Mouse (Mus musculus): ENCODE data around the gene Commd8. TPM values are rescaled to one million over a fixed set of nuclear protein-coding genes. Genes with fewer than 3 reads are reported as not detected.

Gene Commd8
- total and polyA plus RNA-seq, 2 experiments: 2.3 to 13.8 TPM

DNA sequence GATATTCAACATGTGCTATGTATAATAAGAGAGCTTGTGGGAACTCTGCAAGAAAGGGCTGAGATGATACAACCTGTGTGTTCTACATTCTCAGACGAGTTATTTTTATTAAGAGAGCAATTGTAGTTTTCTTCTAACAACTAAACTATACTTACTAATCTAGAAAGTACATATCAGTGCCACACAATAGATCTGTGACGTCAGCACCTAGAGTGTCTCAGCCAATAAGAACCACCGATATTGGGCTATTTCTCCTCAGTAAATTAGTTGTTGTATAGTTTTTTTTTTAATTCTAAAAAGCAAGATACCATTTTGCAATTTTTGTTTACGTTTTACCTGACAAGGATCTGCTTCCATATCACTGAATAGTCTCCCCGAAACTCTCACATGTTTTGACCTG, 37.3 kb upstream of the Commd8 start:
- TF ChIP-seq CTCF (IDR thresholded peaks at IDR 0.05; ENCODE audit: low read depth, low read length) (no peak), POLR2A (IDR thresholded peaks at IDR 0.05; ENCODE audit: extremely low read depth, insufficient read depth, low read length) (no peak)
- no peak overlapping the region for H3K4me3 ChIP-seq (ENCODE audit: insufficient read depth, low read depth, low read length)
- 84% methylated on average over 5 of the region's 5 CpGs for WGBS

DNA sequence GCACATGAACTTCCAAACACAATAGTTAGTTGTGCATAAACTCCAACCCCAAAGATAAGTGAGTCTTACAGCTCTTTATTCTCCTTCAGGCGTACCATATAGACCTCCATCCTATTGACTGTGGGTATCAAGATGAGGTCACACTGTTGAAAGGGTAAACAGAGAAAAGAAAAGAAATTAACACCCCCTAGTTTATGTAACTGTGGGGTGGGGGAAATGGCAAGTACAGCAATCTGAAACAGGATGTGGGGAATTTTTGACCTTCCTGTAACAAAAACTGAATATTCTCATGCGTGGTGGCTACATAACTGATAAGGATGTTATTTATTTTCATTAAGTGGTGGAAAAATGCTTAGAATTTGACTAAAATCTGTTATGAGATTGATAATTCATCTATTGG, 36.5 kb upstream of the Commd8 start:
- TF ChIP-seq CTCF (IDR thresholded peaks at IDR 0.05; ENCODE audit: low read depth, low read length) (no peak), POLR2A (IDR thresholded peaks at IDR 0.05; ENCODE audit: extremely low read depth, insufficient read depth, low read length) (no peak)
- 68% methylated on average over 2 of the region's 2 CpGs for WGBS
- no peak overlapping the region for H3K9ac ChIP-seq (ENCODE audit: low read depth, low read length)

More for the DNA sequence above, 37.3 kb upstream of the Commd8 start:
- no peaks in the 10 kb centered on the region for H3K36me3 ChIP-seq (ENCODE audit: control insufficient read depth, insufficient read depth, low read length)
- no peak for DNase-seq (ENCODE audit: extremely low read depth, low read depth, low spot score)
- peaks cover 6% of the 10 kb centered on the region; the same call in 1 of the 2 replicates for H3K79me2 ChIP-seq (ENCODE audit: control insufficient read depth, insufficient read depth, low read length)
- no peaks in the 10 kb centered on the region for H3K27me3 ChIP-seq (ENCODE audit: control insufficient read depth, insufficient read depth, low read length)
- no peak overlapping the region for H3K9ac ChIP-seq (ENCODE audit: low read depth, low read length)
- peaks cover 6% of the 10 kb centered on the region for H3K4me1 ChIP-seq (ENCODE audit: control insufficient read depth, insufficient read depth, low read length)
- no peak overlapping the region for H3K27ac ChIP-seq (replicated peaks; ENCODE audit: insufficient read depth, low read depth, low read length)

GRCm38 (mm10) chr5:72203734-72204073, 35.7 kb upstream of the Commd8 start:
- Histone ChIP-seq H3K9ac (ENCODE audit: low read depth, low read length) (peak overlapping the region; percentile 80; the same call in 1 of the 2 replicates), H3K36me3 (ENCODE audit: control insufficient read depth, insufficient read depth, low read length) (no peaks in the 10 kb centered on the region), H3K27me3 (ENCODE audit: control insufficient read depth, insufficient read depth, low read length) (no peaks in the 10 kb centered on the region), H3K27ac (replicated peaks; ENCODE audit: insufficient read depth, low read depth, low read length) (peak overlapping the region; percentile 71), H3K4me1 (ENCODE audit: control insufficient read depth, insufficient read depth, low read length) (peaks cover 3% of the 10 kb centered on the region; the same call in 1 of the 2 replicates), H3K4me3 (ENCODE audit: insufficient read depth, low read depth, low read length) (peak overlapping the region; percentile 76), H3K79me2 (ENCODE audit: control insufficient read depth, insufficient read depth, low read length) (peaks cover 3% of the 10 kb centered on the region; the same call in 1 of the 2 replicates)
- under 1% methylated on average over 10 of the region's 10 CpGs for WGBS
- DNase-seq (ENCODE audit: extremely low read depth, low read depth, low spot score): peak; percentile 57
- TF ChIP-seq CTCF (IDR thresholded peaks at IDR 0.05; ENCODE audit: low read depth, low read length) (no peak), POLR2A (IDR thresholded peaks at IDR 0.05; ENCODE audit: extremely low read depth, insufficient read depth, low read length) (no peak)

More for the DNA sequence above, 36.5 kb upstream of the Commd8 start:
- H3K79me2 ChIP-seq (ENCODE audit: control insufficient read depth, insufficient read depth, low read length): peaks cover 5% of the 10 kb centered on the region; the same call in 1 of the 2 replicates
- H3K27me3 ChIP-seq (ENCODE audit: control insufficient read depth, insufficient read depth, low read length): no peaks in the 10 kb centered on the region
- no peak overlapping the region for H3K27ac ChIP-seq (replicated peaks; ENCODE audit: insufficient read depth, low read depth, low read length)
- H3K4me3 ChIP-seq (ENCODE audit: insufficient read depth, low read depth, low read length): peak overlapping the region; percentile 17; the same call in 1 of the 2 replicates
- DNase-seq (ENCODE audit: extremely low read depth, low read depth, low spot score): no peak
- H3K4me1 ChIP-seq (ENCODE audit: control insufficient read depth, insufficient read depth, low read length): peaks cover 3% of the 10 kb centered on the region; the same call in 1 of the 2 replicates
- H3K36me3 ChIP-seq (ENCODE audit: control insufficient read depth, insufficient read depth, low read length): no peaks in the 10 kb centered on the region

DNA sequence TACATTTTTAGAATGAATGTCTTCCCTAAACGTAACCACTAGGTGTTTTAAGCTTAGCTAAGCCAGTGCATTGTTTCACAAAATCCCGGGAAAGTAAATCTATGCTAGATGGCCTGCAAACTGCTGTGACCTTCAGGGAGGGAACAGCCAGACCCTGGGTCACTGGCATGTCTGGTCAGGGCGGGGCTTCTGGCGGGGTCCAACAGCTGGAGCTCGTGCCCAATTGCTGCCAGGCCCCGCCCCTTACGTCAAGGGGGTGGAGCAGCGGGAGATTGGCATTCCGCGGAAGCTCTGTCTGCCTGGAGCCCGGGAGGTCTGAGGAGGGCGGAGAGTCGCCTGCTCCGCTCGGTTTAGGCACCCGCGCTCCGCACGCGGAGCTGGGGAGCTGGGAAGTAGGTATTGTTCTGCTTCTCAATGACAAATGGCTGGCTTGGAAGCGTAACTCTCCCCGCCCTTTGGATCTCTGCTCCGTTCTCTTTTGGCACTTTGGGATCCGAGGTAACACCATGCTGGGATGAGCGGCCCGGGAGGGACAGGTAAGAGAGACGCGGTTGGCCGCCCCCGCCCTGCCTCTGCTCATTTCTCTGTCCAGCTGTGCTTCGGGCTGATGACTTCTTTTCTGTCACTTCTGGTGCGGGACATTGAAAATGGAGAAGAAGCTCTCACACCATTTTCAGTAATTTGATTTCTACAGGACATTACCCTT, 35.2 kb upstream of the Commd8 start:
- no peaks in the 10 kb centered on the region for H3K36me3 ChIP-seq (ENCODE audit: control insufficient read depth, insufficient read depth, low read length)
- peaks cover 3% of the 10 kb centered on the region; the same call in 1 of the 2 replicates for H3K79me2 ChIP-seq (ENCODE audit: control insufficient read depth, insufficient read depth, low read length)
- H3K27ac ChIP-seq (replicated peaks; ENCODE audit: insufficient read depth, low read depth, low read length): peak overlapping the region; percentile 71
- peak overlapping the region; percentile 80 for H3K9ac ChIP-seq (ENCODE audit: low read depth, low read length)
- under 1% methylated on average over 32 of the region's 32 CpGs for WGBS
- DNase-seq (ENCODE audit: extremely low read depth, low read depth, low spot score): peak; percentile 88
- TF ChIP-seq CTCF (IDR thresholded peaks at IDR 0.05; ENCODE audit: low read depth, low read length) (0 out of 2 replicates have a peak, but pooled peaks have one; percentile 1), POLR2A (IDR thresholded peaks at IDR 0.05; ENCODE audit: extremely low read depth, insufficient read depth, low read length) (peak; percentile 97)
- no peaks in the 10 kb centered on the region for H3K27me3 ChIP-seq (ENCODE audit: control insufficient read depth, insufficient read depth, low read length)
- peak overlapping the region; percentile 76 for H3K4me3 ChIP-seq (ENCODE audit: insufficient read depth, low read depth, low read length)
- H3K4me1 ChIP-seq (ENCODE audit: control insufficient read depth, insufficient read depth, low read length): peaks cover 3% of the 10 kb centered on the region; the same call in 1 of the 2 replicates

DNA sequence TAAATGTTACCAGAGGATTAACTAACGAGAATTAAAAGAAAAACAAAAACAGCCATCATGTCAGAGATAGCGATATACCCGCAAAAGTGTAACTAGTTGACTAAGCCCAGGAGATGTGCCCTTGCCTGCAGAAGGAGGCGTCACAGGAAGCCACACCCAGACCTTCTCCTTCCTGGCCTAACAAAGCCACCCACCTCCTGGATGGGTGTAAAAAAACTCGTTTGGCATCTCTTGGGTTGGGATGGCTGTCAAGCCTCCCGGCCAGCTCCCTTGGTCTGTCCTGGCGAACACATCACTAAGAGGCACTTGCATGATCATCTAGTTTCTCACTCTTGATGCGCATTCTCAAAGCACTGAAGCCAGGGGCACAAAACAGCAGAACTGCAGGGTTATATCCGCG, 34.0 kb upstream of the Commd8 start:
- H3K4me3 ChIP-seq (ENCODE audit: insufficient read depth, low read depth, low read length): no peak overlapping the region
- no peak overlapping the region for H3K27ac ChIP-seq (replicated peaks; ENCODE audit: insufficient read depth, low read depth, low read length)
- 79% methylated on average over 10 of the region's 10 CpGs for WGBS
- no peaks in the 10 kb centered on the region for H3K27me3 ChIP-seq (ENCODE audit: control insufficient read depth, insufficient read depth, low read length)
- H3K9ac ChIP-seq (ENCODE audit: low read depth, low read length): no peak overlapping the region
- no peak for DNase-seq (ENCODE audit: extremely low read depth, low read depth, low spot score)
- H3K36me3 ChIP-seq (ENCODE audit: control insufficient read depth, insufficient read depth, low read length): no peaks in the 10 kb centered on the region
- H3K4me1 ChIP-seq (ENCODE audit: control insufficient read depth, insufficient read depth, low read length): no peaks in the 10 kb centered on the region
- TF ChIP-seq POLR2A (IDR thresholded peaks at IDR 0.05; ENCODE audit: extremely low read depth, insufficient read depth, low read length) (no peak), CTCF (IDR thresholded peaks at IDR 0.05; ENCODE audit: low read depth, low read length) (no peak)
- peaks cover 3% of the 10 kb centered on the region; the same call in 1 of the 2 replicates for H3K79me2 ChIP-seq (ENCODE audit: control insufficient read depth, insufficient read depth, low read length)

DNA sequence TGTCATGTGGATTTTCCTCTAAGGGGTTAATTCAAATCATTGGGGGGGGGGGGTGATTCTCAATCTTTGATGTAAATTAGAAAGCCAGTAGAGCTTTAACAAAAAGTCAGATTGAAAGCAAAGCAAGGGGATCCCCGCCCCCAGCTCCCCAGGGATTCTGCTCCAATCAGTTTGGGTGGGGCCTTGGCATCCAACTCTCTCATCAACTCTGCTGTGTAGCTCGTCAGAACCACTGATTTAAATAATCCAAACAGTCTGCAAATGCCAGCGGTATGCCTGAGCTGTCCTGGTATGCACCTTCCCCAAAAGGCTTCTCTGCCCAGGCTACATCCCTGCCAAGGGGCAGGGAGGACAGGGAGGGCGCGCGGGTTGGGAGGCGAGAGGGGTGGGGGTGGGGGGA, 33.6 kb upstream of the Commd8 start:
- no peaks in the 10 kb centered on the region for H3K36me3 ChIP-seq (ENCODE audit: control insufficient read depth, insufficient read depth, low read length)
- WGBS: 66% methylated on average over 7 of the region's 7 CpGs
- H3K9ac ChIP-seq (ENCODE audit: low read depth, low read length): no peak overlapping the region
- H3K27ac ChIP-seq (replicated peaks; ENCODE audit: insufficient read depth, low read depth, low read length): no peak overlapping the region
- H3K27me3 ChIP-seq (ENCODE audit: control insufficient read depth, insufficient read depth, low read length): no peaks in the 10 kb centered on the region
- H3K79me2 ChIP-seq (ENCODE audit: control insufficient read depth, insufficient read depth, low read length): peaks cover 3% of the 10 kb centered on the region; the same call in 1 of the 2 replicates
- no peak for TF ChIP-seq CTCF (IDR thresholded peaks at IDR 0.05; ENCODE audit: low read depth, low read length)
- TF ChIP-seq POLR2A (IDR thresholded peaks at IDR 0.05; ENCODE audit: extremely low read depth, insufficient read depth, low read length): no peak
- H3K4me1 ChIP-seq (ENCODE audit: control insufficient read depth, insufficient read depth, low read length): no peaks in the 10 kb centered on the region
- no peak for DNase-seq (ENCODE audit: extremely low read depth, low read depth, low spot score)
- no peak overlapping the region for H3K4me3 ChIP-seq (ENCODE audit: insufficient read depth, low read depth, low read length)

All from liver, adult 2 months (tissue).